Mouse (Mus musculus): ENCODE measurements at regions not wholly inside any gene's neighbourhood (a gene's known extent, or its start where the extent isn't known, plus 50 kb on each side); places are given as distances from the start of the nearest gene placed in this dataset.
A peak's percentile ranks its signal among the peaks of the same experiment; 100 is the strongest.

GRCm38 (mm10) chr9:120628794-120629560, 57.7 kb downstream of the Rpl14 start:
- 64% methylated on average over 12 of the region's 12 CpGs for WGBS
- Histone ChIP-seq H3K4me3 (replicated peaks) (no peak overlapping the region), H3K4me1 (replicated peaks) (no peaks in the 10 kb centered on the region), H3K27ac (no peak overlapping the region), H3K27me3 (replicated peaks) (no peaks in the 10 kb centered on the region), H3K9ac (no peak overlapping the region), H3K9me3 (no peaks in the 10 kb centered on the region), H3K4me2 (replicated peaks) (no peak overlapping the region), H3K36me3 (no peaks in the 10 kb centered on the region)
- no peak for ATAC-seq

DNA sequence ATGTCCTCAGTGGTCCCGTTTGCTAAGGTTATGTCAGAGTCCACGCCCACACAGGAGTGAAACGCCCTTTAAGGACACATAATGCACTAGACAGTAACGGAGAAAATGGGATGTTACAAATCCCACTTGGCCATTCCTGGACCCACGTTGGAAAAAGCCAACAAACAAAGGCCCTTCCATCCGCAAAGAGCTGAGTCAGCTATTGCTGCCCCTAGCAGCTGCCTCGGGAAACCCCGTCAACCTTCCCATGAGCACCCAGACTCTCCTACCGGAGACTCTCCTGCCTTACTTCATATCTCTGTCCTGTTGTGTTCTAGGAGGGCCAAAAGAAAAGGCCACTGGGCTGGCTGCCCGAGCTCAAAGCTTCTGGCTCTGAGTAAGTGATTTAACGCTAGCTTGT, 58.4 kb downstream of the Rpl14 start:
- Histone ChIP-seq H3K36me3 (no peaks in the 10 kb centered on the region), H3K27me3 (replicated peaks) (no peaks in the 10 kb centered on the region), H3K9me3 (no peaks in the 10 kb centered on the region), H3K4me1 (replicated peaks) (no peaks in the 10 kb centered on the region), H3K27ac (no peak overlapping the region), H3K4me3 (replicated peaks) (no peak overlapping the region), H3K4me2 (replicated peaks) (no peak overlapping the region), H3K9ac (no peak overlapping the region)
- no peak for ATAC-seq
- WGBS: 76% methylated on average over 11 of the region's 11 CpGs

- H3K27ac ChIP-seq: no peak overlapping the region
- H3K9me3 ChIP-seq: no peaks in the 10 kb centered on the region
- ATAC-seq: no peak
- H3K4me1 ChIP-seq (replicated peaks): no peaks in the 10 kb centered on the region
- no peak overlapping the region for H3K9ac ChIP-seq
- no peak overlapping the region for H3K4me3 ChIP-seq (replicated peaks)
- no peak overlapping the region for H3K4me2 ChIP-seq (replicated peaks)
- H3K36me3 ChIP-seq: no peaks in the 10 kb centered on the region
- 87% methylated on average over 10 of the region's 10 CpGs for WGBS
- H3K27me3 ChIP-seq (replicated peaks): no peaks in the 10 kb centered on the region
These were observed 61.6 kb downstream of the Rpl14 start for GRCm38 (mm10) chr9:120632821-120633220.

GRCm38 (mm10) chr9:120642656-120643055, 71.4 kb downstream of the Rpl14 start:
- Histone ChIP-seq H3K4me2 (replicated peaks) (no peak overlapping the region), H3K36me3 (no peaks in the 10 kb centered on the region), H3K4me3 (replicated peaks) (no peak overlapping the region), H3K9me3 (no peaks in the 10 kb centered on the region), H3K27me3 (replicated peaks) (no peaks in the 10 kb centered on the region), H3K4me1 (replicated peaks) (no peaks in the 10 kb centered on the region), H3K27ac (no peak overlapping the region), H3K9ac (no peak overlapping the region)
- ATAC-seq: no peak
- WGBS: 89% methylated on average over 4 of the region's 4 CpGs

- Histone ChIP-seq H3K9me3 (no peaks in the 10 kb centered on the region), H3K4me3 (replicated peaks) (no peak overlapping the region), H3K27me3 (replicated peaks) (no peaks in the 10 kb centered on the region), H3K9ac (no peak overlapping the region), H3K4me2 (replicated peaks) (no peak overlapping the region), H3K27ac (no peak overlapping the region), H3K4me1 (replicated peaks) (no peaks in the 10 kb centered on the region), H3K36me3 (no peaks in the 10 kb centered on the region)
- 84% methylated on average over 3 of the region's 3 CpGs for WGBS
- no peak for ATAC-seq
These were observed 72.1 kb downstream of the Rpl14 start for GRCm38 (mm10) chr9:120643371-120643770.

GRCm38 (mm10) chr9:120645776-120646175, 74.5 kb downstream of the Rpl14 start:
- Histone ChIP-seq H3K27me3 (replicated peaks) (no peaks in the 10 kb centered on the region), H3K36me3 (no peaks in the 10 kb centered on the region)
- 94% methylated on average over 10 of the region's 10 CpGs for WGBS

DNA sequence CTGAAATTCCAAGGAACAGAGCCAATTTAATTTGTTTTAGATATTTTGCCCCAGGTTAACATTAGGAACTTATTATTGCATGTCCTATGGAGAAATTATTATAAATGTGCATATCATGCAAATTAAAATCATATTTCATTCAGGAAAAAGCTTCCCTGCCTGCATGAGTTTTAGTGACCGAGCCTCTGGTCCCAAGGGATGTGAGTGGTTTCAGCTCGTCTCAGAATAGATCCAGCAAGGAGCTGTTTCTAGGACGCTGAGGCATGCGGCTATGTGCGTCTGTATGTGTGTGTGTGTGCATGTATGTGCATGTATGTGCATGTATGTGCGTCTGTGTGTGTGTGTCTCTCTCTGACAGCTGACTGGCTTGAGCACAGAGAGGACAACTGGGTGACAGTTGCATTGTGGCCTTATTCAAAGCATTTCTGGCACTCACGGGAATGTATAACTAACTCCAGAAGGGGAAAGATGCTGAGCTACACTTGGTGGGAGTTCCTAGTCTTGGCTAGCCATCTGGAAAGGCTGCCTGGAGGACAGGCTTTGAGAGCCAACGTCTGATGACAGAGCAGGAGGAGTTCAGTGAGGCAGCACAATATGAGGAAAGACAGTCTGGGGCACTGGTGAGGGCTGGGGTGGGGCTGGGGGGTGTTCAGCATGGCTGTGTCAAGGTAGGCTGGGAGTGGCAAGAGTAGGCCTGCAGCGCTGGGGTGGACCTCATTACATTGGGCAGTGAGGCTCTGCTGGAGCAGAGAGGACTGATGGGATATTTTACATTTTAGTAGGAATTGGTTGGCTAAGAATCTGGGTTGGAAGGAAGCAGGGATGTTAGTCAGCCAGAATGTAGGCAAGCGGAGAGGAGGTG, 75.8 kb downstream of the Rpl14 start:
- Histone ChIP-seq H3K9me3 (no peaks in the 10 kb centered on the region), H3K9ac (no peak overlapping the region), H3K27me3 (replicated peaks) (no peaks in the 10 kb centered on the region), H3K4me1 (replicated peaks) (no peaks in the 10 kb centered on the region), H3K36me3 (no peaks in the 10 kb centered on the region), H3K4me3 (replicated peaks) (no peak overlapping the region), H3K27ac (no peak overlapping the region), H3K4me2 (replicated peaks) (no peak overlapping the region)
- WGBS: 86% methylated on average over 10 of the region's 10 CpGs
- no peak for ATAC-seq

More at GRCm38 (mm10) chr9:120645776-120646175, 74.5 kb downstream of the Rpl14 start:
- ATAC-seq: no peak
- Histone ChIP-seq H3K27ac (no peak overlapping the region), H3K4me2 (replicated peaks) (no peak overlapping the region), H3K9ac (no peak overlapping the region), H3K4me1 (replicated peaks) (no peaks in the 10 kb centered on the region), H3K9me3 (no peaks in the 10 kb centered on the region), H3K4me3 (replicated peaks) (no peak overlapping the region)

- H3K27me3 ChIP-seq (replicated peaks): no peaks in the 10 kb centered on the region
- no peaks in the 10 kb centered on the region for H3K36me3 ChIP-seq
- WGBS: 70% methylated on average over 7 of the region's 7 CpGs
- H3K4me1 ChIP-seq (replicated peaks): no peaks in the 10 kb centered on the region
- H3K9ac ChIP-seq: no peak overlapping the region
- no peak overlapping the region for H3K4me2 ChIP-seq (replicated peaks)
- no peak overlapping the region for H3K27ac ChIP-seq
- H3K9me3 ChIP-seq: no peaks in the 10 kb centered on the region
- ATAC-seq: no peak
- H3K4me3 ChIP-seq (replicated peaks): no peak overlapping the region
These were observed 76.4 kb downstream of the Rpl14 start for GRCm38 (mm10) chr9:120647668-120647955.

DNA sequence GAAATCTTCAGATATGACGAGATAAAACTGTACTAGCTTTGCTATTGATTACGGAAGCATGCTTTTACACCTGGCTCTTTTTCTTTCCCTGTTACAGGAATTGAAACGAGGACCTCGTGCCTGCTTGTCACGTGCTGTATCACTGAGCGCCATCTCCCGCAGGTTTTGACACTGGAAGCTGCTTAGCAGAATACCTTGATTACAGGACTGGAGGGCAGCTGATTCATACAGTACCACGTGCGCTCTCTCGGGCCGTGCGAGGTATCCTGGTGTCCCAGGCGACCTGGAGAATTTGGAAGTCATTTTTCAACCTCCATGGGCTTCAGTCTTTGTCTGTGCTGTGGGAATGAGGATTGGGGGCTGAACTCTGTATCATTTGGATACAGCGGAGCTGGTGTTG, 81.5 kb downstream of the Rpl14 start:
- no peak overlapping the region for H3K4me3 ChIP-seq (replicated peaks)
- ATAC-seq: no peak
- H3K9me3 ChIP-seq: no peaks in the 10 kb centered on the region
- H3K9ac ChIP-seq: no peak overlapping the region
- WGBS: 83% methylated on average over 14 of the region's 14 CpGs
- H3K27ac ChIP-seq: no peak overlapping the region
- no peaks in the 10 kb centered on the region for H3K27me3 ChIP-seq (replicated peaks)
- no peaks in the 10 kb centered on the region for H3K36me3 ChIP-seq
- no peak overlapping the region for H3K4me2 ChIP-seq (replicated peaks)
- H3K4me1 ChIP-seq (replicated peaks): 0 out of 2 replicates have a peak, but pooled peaks cover 3% of the 10 kb centered on the region

DNA sequence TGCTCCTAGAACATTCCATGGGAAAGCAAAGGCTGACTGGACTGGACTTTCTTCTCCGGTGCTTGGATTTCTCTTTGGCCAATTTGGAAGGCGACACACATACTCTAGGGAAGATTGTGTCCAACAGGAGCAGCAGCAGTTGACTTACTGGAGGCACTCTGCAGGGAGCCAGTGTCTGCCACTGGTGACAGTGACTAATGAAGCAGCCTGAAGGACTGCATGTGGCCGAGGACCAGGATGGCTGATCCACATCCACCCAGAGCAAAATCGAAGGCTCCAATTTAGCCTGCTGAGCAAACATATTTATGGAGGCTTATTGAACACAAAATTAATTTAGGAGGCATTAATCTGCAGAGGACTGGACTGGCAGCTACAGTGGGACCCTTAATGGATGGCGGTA, 81.9 kb downstream of the Rpl14 start:
- Histone ChIP-seq H3K4me3 (replicated peaks) (no peak overlapping the region), H3K9me3 (no peaks in the 10 kb centered on the region), H3K9ac (0 out of 2 replicates have a peak overlapping the region, but pooled peaks have one; percentile 10), H3K27ac (no peak overlapping the region), H3K36me3 (no peaks in the 10 kb centered on the region), H3K4me2 (replicated peaks) (no peak overlapping the region), H3K27me3 (replicated peaks) (no peaks in the 10 kb centered on the region), H3K4me1 (replicated peaks) (0 out of 2 replicates have a peak, but pooled peaks cover 3% of the 10 kb centered on the region)
- no peak for ATAC-seq
- WGBS: 57% methylated on average over 5 of the region's 5 CpGs

- no peak for ATAC-seq
- Histone ChIP-seq H3K27me3 (replicated peaks) (no peaks in the 10 kb centered on the region), H3K4me3 (replicated peaks) (no peak overlapping the region), H3K27ac (no peak overlapping the region), H3K9me3 (no peaks in the 10 kb centered on the region), H3K4me1 (replicated peaks) (0 out of 2 replicates have a peak, but pooled peaks cover 3% of the 10 kb centered on the region), H3K36me3 (no peaks in the 10 kb centered on the region), H3K4me2 (replicated peaks) (no peak overlapping the region), H3K9ac (no peak overlapping the region)
- 64% methylated on average over 1 of the region's 1 CpGs for WGBS
These were observed 83.5 kb downstream of the Rpl14 start for GRCm38 (mm10) chr9:120654736-120655135.

- Histone ChIP-seq H3K36me3 (no peaks in the 10 kb centered on the region), H3K27ac (no peak overlapping the region), H3K4me3 (replicated peaks) (no peak overlapping the region), H3K9me3 (no peaks in the 10 kb centered on the region), H3K9ac (no peak overlapping the region), H3K4me1 (replicated peaks) (0 out of 2 replicates have a peak, but pooled peaks cover 3% of the 10 kb centered on the region), H3K27me3 (replicated peaks) (no peaks in the 10 kb centered on the region), H3K4me2 (replicated peaks) (no peak overlapping the region)
- WGBS: 17% methylated on average over 6 of the region's 6 CpGs
- no peak for ATAC-seq
These were observed 85.7 kb downstream of the Rpl14 start for GRCm38 (mm10) chr9:120656976-120657375.
